Mouse (Mus musculus): ENCODE results near the gene Cpox.

Gene Cpox

GRCm38 (mm10) chr16:58751314-58751713, 81.2 kb downstream of the Cpox start:
- DNase-seq (ENCODE audit: low spot score in 2 of 2) = no peak

- no peak for DNase-seq (ENCODE audit: low spot score in 2 of 2)
Measured at GRCm38 (mm10) chr16:58756191-58756590, 86.1 kb downstream of the Cpox start.

- DNase-seq (ENCODE audit: low spot score in 2 of 2) = no peak
Measured at GRCm38 (mm10) chr16:58763076-58763475, 93.0 kb downstream of the Cpox start, which contains the start of gene Olfr172. TSS of gene Olfr172 (minus strand) at chr16:58763176.

All from frontal cortex, postnatal 10 days (tissue).